Mouse (Mus musculus) inflammation-experienced regulatory T-cells, adult 6 months (primary cell): ENCODE data around the gene Tdrd3. TPM values are rescaled to one million over a fixed set of nuclear protein-coding genes. Genes with fewer than 3 reads are reported as not detected.

Source experiments
- ATAC-seq: one replicate; pipeline ENCODE4 v1.8.0; 2017
- polyA plus RNA-seq, 3 experiments: library from polyadenylated mRNA; unstranded; fragments of 100-300 nt; shearing (Covaris generic); gene quantifications; one replicate each; pipeline ENCODE4 v1.2.1; 2017

The Tdrd3 gene
- polyA plus RNA-seq, 3 experiments from 2014 or later: 16.7 to 25.3 (median 23.7) TPM

DNA sequence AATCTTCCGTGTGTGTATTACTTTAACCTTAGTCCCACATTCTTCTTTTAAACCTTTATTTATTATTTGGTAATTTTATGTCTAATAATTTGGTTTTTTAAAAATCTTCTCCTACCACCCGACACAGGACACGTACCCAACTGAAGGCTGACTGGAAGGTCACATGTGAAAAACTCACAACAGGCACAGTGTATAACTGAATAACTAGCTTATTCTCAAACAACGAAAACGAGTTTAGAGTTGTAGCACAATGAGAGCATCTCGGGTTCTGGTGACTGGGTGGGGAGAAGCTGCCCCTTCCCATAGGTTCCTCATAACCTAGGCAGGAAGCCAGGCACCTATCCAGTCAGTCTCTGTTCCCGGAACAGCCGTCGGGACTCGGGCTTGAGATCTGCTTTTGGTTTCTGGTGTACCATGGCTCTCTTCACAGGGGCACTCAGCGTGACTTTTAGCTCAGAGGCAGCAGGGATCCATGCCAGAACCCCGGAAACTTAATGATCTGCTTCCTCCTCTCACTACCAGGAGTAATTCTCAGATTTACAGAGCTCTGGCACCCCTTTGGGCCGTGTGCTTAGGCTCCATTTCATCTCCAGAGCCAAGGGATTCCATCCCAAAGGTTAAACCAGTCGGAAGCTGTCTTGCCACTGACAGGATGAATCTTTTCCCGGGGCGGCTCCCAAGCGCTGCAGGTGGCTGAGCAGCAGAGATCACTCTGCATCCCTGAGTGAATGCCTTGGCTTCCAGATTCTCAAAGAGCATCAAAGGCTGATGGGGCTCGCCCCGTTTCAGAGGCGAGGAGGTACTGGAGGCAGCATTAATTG, 151.4 kb downstream of the Tdrd3 start:
- ATAC-seq: no peak

DNA sequence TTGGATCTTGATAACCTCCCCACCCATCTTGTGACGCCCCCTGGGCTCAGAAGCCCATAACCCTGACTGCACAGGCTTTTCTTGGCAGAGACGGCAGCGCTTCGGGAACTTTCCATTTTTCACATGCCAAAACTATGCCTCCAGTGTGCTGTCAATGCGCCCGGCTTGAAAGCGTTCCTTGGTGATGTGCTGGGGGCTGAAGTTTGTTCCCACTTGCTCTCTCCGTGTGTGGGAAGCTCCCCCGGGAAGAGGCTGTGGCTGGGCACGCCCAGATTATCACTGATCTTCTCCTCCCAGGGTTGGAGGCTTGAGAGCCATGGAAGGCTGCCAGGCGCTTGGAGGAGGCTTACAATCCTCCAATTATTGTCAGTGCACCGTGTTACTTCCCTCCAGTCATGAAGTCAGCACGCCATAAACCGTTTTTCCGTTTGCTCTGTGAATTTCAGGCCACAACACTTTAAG, 152.0 kb downstream of the Tdrd3 start:
- no peak for ATAC-seq

DNA sequence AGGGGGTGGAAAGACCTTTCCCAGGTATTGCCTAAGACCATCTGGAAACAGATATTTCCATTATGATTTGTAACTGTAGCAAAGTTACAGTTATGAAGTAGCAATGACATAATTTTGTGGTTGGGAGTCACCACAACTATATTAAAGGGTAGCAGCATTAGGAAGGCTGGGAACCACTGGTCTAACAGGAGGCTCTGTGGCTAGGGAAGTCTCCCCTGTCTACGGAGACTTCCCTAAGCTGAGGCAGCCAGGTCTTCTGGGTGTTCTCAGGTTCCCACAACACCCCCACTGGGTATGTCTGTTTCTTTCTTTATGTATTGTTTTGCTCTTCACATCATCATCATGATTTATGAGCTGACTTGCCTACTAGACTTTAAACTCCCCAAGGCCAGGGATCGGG, 153.0 kb downstream of the Tdrd3 start:
- ATAC-seq: no peak

DNA sequence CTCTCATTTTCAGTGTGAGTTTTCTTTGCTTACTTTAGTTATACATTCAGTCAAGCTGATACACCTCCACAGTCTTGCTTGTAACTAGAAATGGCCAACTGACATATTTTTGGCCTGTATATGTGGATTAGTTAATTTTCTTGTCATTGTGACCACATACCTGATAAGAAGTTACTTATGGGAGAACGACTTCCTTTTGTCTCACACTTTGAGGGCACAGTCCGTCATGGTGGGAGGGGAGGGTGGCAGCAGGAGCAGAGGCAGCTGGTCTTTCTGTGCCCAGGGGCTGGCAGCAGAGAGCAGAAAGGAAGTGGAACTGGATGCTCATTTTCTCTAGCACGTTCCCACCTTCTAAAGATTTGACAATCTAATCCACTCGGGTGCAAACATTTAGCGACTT, 156.0 kb downstream of the Tdrd3 start:
- ATAC-seq: no peak

DNA sequence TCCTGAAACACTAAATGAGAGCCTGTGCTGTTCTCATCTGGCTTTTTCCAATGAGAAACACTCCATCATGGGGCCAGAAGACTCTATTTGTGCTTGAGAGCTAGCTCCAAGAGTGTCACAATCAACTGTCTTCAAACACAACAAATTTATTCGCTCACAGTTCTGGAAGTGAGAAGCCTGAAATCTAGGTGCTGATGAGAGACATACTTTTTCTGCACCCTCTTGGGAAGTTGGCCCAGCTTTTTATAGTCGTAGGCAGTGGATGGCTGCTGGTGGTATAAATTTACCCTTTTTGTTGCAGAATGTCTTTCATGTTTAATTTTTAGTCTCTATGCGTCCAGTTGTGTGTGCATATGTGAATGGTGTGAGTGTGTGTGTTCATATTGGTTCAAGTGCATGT, 166.2 kb downstream of the Tdrd3 start:
- no peak for ATAC-seq
